Mouse (Mus musculus) lung, postnatal 0 days (tissue): ENCODE results near the gene Ift43.

Experiments
- CTCF ChIP-seq: IDR thresholded peaks from 2 replicates; pipeline ENCODE4 v1.5.1; 2016; ENCODE audit warnings: antibody characterized with exemption, mild to moderate bottlenecking
- EP300 ChIP-seq: IDR thresholded peaks from 2 replicates; pipeline ENCODE4 v1.6.1; 2016; ENCODE audit warnings: antibody characterized with exemption, mild to moderate bottlenecking, control low read depth

GRCm38 (mm10) chr12:86146246-86146645, 63.9 kb downstream of the Ift43 start:
- TF ChIP-seq CTCF (no peak), EP300 (no peak)
